Mouse (Mus musculus) E14TG2a.4 (cell line): ENCODE data around the gene Htra2.
A peak's percentile ranks its signal among the peaks of the same experiment; 100 is the strongest.

Experiments used
- H3K27me3 ChIP-seq: 2 replicates; pipeline ENCODE4 v1.6.1; 2014; ENCODE audit warnings: low read length, control low read depth; ENCODE audit not compliant: insufficient read depth
- H3K36me3 ChIP-seq: 2 replicates; pipeline ENCODE4 v1.6.1; 2014; ENCODE audit warnings: low read length, control low read depth; ENCODE audit not compliant: insufficient read depth
- H3K4me1 ChIP-seq: replicated peaks from 2 replicates; pipeline ENCODE4 v1.6.1; 2014; ENCODE audit warnings: low read depth, low read length, control low read depth
- H3K4me3 ChIP-seq: replicated peaks from 2 replicates; pipeline ENCODE4 v1.5.1; 2014; ENCODE audit warnings: mild to moderate bottlenecking, low read length
- H3K9me3 ChIP-seq: 2 replicates; pipeline ENCODE4 v1.6.1; 2014; ENCODE audit warnings: low read length, control low read depth
- CTCF ChIP-seq: conservative IDR thresholded peaks from 2 replicates; pipeline ENCODE4 v1.5.1; 2014; ENCODE audit warnings: low read length
- NANOG ChIP-seq: IDR thresholded peaks from 2 replicates; pipeline ENCODE4 v1.6.1; 2014; ENCODE audit warnings: borderline replicate concordance, low read length, mixed read lengths
- POU5F1 ChIP-seq: IDR thresholded peaks from 2 replicates; pipeline ENCODE4 v1.6.1; 2014; ENCODE audit warnings: low read length, borderline replicate concordance

Htra2 gene

GRCm38 (mm10) chr6:83087926-83088260 lies 32.8 kb upstream of the Htra2 start:
- TF ChIP-seq POU5F1 (no peak), NANOG (no peak), CTCF (no peak)
- peaks cover 1% of the 10 kb centered on the region; the same call in 1 of the 2 replicates for H3K36me3 ChIP-seq
- H3K27me3 ChIP-seq, result peaks cover 90% of the 10 kb centered on the region
- H3K4me1 ChIP-seq, result peaks cover 30% of the 10 kb centered on the region
- H3K4me3 ChIP-seq, result peak overlapping the region; percentile 62
- H3K9me3 ChIP-seq, result no peaks in the 10 kb centered on the region

DNA sequence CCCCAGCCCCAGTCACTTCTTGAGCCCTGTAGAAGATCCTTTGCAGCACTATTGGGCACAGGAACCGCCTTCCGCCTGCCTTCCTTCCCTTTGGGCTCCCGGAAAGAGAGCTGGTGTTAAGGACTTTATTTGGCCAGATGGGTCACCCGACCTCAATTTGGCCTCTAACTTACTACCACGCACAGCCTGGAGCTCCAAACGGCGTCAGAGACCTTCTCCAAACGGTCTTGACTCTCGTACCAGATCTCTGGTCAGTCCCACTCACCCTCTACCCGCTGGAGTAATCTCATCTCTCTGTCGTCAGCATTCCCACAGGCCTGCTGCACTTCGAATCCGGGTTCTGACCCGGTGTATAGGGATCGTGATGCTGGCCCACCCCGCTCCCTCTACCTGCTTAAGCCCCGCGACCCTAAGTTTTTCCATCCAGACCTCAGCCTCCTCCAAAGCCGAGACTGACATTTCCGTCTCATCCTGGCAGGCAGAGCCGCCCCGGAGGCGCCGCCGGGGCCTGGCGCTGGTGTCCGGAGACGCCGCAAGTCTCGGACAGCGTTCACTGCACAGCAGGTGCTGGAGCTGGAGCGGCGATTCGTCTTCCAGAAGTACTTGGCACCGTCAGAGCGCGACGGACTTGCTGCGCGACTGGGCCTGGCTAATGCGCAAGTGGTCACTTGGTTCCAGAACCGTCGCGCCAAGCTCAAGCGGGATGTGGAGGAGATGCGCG lies 32.3 kb upstream of the Htra2 start:
- H3K4me1 ChIP-seq, result peaks cover 30% of the 10 kb centered on the region
- peaks cover 6% of the 10 kb centered on the region for H3K36me3 ChIP-seq
- H3K9me3 ChIP-seq, result no peaks in the 10 kb centered on the region

DNA sequence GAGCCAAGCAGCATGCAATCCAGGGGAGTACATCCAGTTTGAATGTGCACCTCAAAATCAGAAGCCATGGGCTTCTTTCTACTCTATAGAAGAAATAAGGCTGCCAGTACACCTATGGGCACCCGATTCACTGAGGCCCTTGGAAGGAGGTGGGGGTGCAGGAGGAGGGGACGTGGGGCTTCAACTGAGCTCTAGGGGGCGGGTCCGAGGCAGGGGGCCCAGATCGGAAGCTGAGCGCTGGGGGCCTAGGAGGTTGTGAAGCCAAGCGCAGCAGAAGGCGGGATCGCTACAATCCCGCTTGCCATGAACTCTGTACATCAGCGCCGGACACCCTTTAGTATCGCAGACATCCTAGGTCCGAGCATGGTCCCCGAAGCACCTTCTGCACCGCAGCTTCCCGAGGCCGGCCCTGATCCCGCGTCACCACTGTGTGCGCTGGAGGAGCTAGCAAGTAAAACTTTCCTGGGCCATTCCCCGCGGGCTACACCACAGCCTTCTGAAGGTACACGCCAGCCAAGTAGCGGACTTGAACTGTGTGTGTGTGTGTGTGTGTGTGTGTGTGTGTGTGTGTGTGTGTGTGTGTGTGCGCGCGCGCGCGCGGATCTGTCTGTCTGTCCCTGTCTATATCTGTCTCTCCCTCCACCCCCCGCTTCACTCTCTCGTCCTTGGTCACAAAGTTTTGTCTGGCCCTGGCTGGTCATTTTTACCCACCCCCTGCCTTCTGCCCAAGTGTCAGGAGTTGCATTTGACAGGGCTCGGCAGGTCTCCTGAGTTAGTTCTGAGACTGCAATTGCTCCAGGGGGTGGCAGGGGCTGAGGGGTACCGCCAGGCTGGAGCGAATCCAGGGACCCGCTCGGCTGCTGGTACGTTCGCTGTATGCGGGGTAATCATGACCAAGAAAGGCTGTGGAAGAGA lies 31.3 kb upstream of the Htra2 start, which contains the start of gene Lbx2:
Lbx2 (plus strand) TSS at position 247 of the 915 bp plus-strand sequence.
- peaks cover 13% of the 10 kb centered on the region for H3K36me3 ChIP-seq
- no peaks in the 10 kb centered on the region for H3K9me3 ChIP-seq
- H3K4me3 ChIP-seq, result peak within 1 kb of the TSS; percentile 62
- H3K27me3 ChIP-seq, result peaks cover 82% of the 10 kb centered on the region
- H3K4me1 ChIP-seq, result peaks cover 30% of the 10 kb centered on the region
- no peak for TF ChIP-seq NANOG
- no peak for TF ChIP-seq CTCF

More for the DNA sequence above, 32.3 kb upstream of the Htra2 start:
- TF ChIP-seq POU5F1, result no peak
- TF ChIP-seq CTCF, result no peak
- TF ChIP-seq NANOG, result no peak
- H3K27me3 ChIP-seq, result peaks cover 89% of the 10 kb centered on the region
- peak overlapping the region; percentile 62 for H3K4me3 ChIP-seq

- H3K36me3 ChIP-seq, result peaks cover 32% of the 10 kb centered on the region
- H3K4me3 ChIP-seq, result no peak overlapping the region
- TF ChIP-seq POU5F1 (no peak), CTCF (no peak), NANOG (no peak)
- peaks cover 32% of the 10 kb centered on the region for H3K4me1 ChIP-seq
- H3K9me3 ChIP-seq, result no peaks in the 10 kb centered on the region
- H3K27me3 ChIP-seq, result peaks cover 68% of the 10 kb centered on the region
Measured at GRCm38 (mm10) chr6:83084477-83084876, 29.4 kb upstream of the Htra2 start.

DNA sequence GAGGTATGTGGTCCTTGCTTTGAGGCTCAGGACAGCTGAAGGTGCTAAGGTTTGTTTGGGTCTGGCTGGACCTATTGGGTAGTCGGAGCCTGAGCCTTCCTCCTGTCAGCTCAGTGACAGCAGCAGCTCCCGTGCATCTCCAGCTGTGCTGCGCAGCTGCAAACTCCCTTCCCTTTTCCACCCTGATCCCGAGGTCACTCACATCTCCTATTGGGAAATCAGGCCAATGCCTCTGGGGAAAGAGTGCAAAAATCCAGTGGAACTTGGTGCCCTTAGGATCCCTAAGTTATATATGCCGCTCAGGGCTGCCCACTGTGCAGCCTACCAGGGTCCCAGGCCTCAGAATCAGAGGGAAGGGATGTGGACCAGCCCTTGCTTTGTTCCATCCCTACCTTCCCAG lies 28.4 kb upstream of the Htra2 start:
- H3K9me3 ChIP-seq, result no peaks in the 10 kb centered on the region
- peaks cover 36% of the 10 kb centered on the region for H3K4me1 ChIP-seq
- no peak for TF ChIP-seq POU5F1
- TF ChIP-seq CTCF, result no peak
- TF ChIP-seq NANOG, result no peak
- H3K36me3 ChIP-seq, result peaks cover 34% of the 10 kb centered on the region
- peaks cover 60% of the 10 kb centered on the region for H3K27me3 ChIP-seq
- H3K4me3 ChIP-seq, result no peak overlapping the region

- no peak overlapping the region for H3K4me3 ChIP-seq
- TF ChIP-seq POU5F1, result no peak
- TF ChIP-seq NANOG, result no peak
- TF ChIP-seq CTCF, result no peak
Measured at GRCm38 (mm10) chr6:83080210-83080609, 25.1 kb upstream of the Htra2 start.

GRCm38 (mm10) chr6:83078324-83078858 lies 23.3 kb upstream of the Htra2 start:
- Histone ChIP-seq H3K4me3 (peak overlapping the region; percentile 94), H3K4me1 (peaks cover 21% of the 10 kb centered on the region), H3K27me3 (peaks cover 39% of the 10 kb centered on the region), H3K36me3 (peaks cover 34% of the 10 kb centered on the region), H3K9me3 (no peaks in the 10 kb centered on the region)
- TF ChIP-seq CTCF (peak; percentile 10; the same call in 1 of the 2 replicates), POU5F1 (no peak)

More at GRCm38 (mm10) chr6:83080210-83080609, 25.1 kb upstream of the Htra2 start:
- Histone ChIP-seq H3K9me3 (no peaks in the 10 kb centered on the region), H3K36me3 (peaks cover 34% of the 10 kb centered on the region), H3K4me1 (peaks cover 21% of the 10 kb centered on the region), H3K27me3 (peaks cover 43% of the 10 kb centered on the region)

GRCm38 (mm10) chr6:83077630-83078323 lies 22.7 kb upstream of the Htra2 start, which contains the start of gene Pcgf1:
TSS of gene Pcgf1 (plus strand) at chr6:83077869.
- TF ChIP-seq CTCF (no peak), NANOG (no peak), POU5F1 (no peak)

More at GRCm38 (mm10) chr6:83077630-83078323, 22.7 kb upstream of the Htra2 start, which contains the start of gene Pcgf1:
- Histone ChIP-seq H3K4me3 (peak within 1 kb of the TSS; percentile 94), H3K9me3 (no peaks in the 10 kb centered on the region), H3K36me3 (peaks cover 32% of the 10 kb centered on the region), H3K4me1 (peaks cover 21% of the 10 kb centered on the region), H3K27me3 (peaks cover 38% of the 10 kb centered on the region)
